ENCODE assay signal across 10 mouse cellular contexts in genomic region chr17:67071231-67072009, GRCm38 (mm10).
A peak's percentile ranks its signal among the peaks of the same experiment; 100 is the strongest.
DNase-seq lines count a peak whose midpoint lies in the region; ATAC-seq lines count a peak whose summit lies in the region.
"Had no signal": no experiment of that assay in that cellular context is flagged by ENCODE, and none has a peak within 500 bp of the region (broad histone marks: within the 10 kb centered on the region; RNA-seq: fewer than 3 reads in every experiment).

No protein-coding gene starts in this region.

- H3K4me2 ChIP-seq in hindbrain, embryonic 16.5 days (ENCODE audit: low read length), result no peak overlapping the region
- H3K4me2 ChIP-seq: midbrain, embryonic 12.5 days; stomach, embryonic 15.5 days had no signal

- H3K4me1 ChIP-seq in hindbrain, embryonic 16.5 days (ENCODE audit: control insufficient read depth, insufficient read depth, low read depth, low read length), result peaks cover 16% of the 10 kb centered on the region
- H3K4me1 ChIP-seq: stomach, embryonic 15.5 days had no signal

- ATAC-seq in hindbrain, embryonic 16.5 days, result peak; percentile 95

- no peaks in the 10 kb centered on the region for H3K27me3 ChIP-seq in hindbrain, embryonic 16.5 days (replicated peaks; ENCODE audit: control insufficient read depth, insufficient read depth, low read length)
- H3K27me3 ChIP-seq: midbrain, embryonic 12.5 days; stomach, embryonic 15.5 days had no signal

- DNase-seq in heart, adult 11 months, result peak; percentile 97
- no peak for DNase-seq in heart, postnatal 25 days (ENCODE audit: low spot score)
- peak; percentile 76 to 77 for DNase-seq in right cerebral cortex, postnatal 10 days (ENCODE audit: low spot score in 2 of 2)
- no peak for DNase-seq in right cerebral cortex, postnatal 25 days
- no peak for DNase-seq in embryo, embryonic 9.5 days (ENCODE audit: extremely low spot score)
- no peak for DNase-seq in thymus, postnatal 10 days (ENCODE audit: low spot score in 2 of 2)
- no peak for DNase-seq in kidney, postnatal 14 days

- WGBS in hindbrain, embryonic 16.5 days, result 56% methylated on average over 7 of the region's 7 CpGs

- no peak overlapping the region for H3K4me3 ChIP-seq in hindbrain, embryonic 16.5 days (ENCODE audit: low read length)
- H3K4me3 ChIP-seq: midbrain, embryonic 12.5 days; stomach, embryonic 15.5 days had no signal

- no peaks in the 10 kb centered on the region for H3K9me3 ChIP-seq in hindbrain, embryonic 16.5 days (ENCODE audit: control insufficient read depth, low read length)
- H3K9me3 ChIP-seq: midbrain, embryonic 12.5 days; stomach, embryonic 15.5 days had no signal

- H3K9ac ChIP-seq in hindbrain, embryonic 16.5 days (ENCODE audit: low read depth, low read length), result no peak overlapping the region
- H3K9ac ChIP-seq: midbrain, embryonic 12.5 days; stomach, embryonic 15.5 days had no signal

- H3K27ac ChIP-seq in hindbrain, embryonic 16.5 days (ENCODE audit: low read depth, low read length), result no peak overlapping the region; the same call in 1 of the 2 replicates
- H3K27ac ChIP-seq: midbrain, embryonic 12.5 days; stomach, embryonic 15.5 days had no signal

- H3K36me3 ChIP-seq in hindbrain, embryonic 16.5 days (ENCODE audit: control insufficient read depth, insufficient read depth, low read length), result no peaks in the 10 kb centered on the region
- H3K36me3 ChIP-seq: midbrain, embryonic 12.5 days; stomach, embryonic 15.5 days had no signal

- intact Hi-C loops in heart, postnatal 25 days (cut with DNase I), result loop anchor here (5.0 kb wide), 2 partner anchors 61 to 96 kb away; no protein-coding TSS in a partner anchor

Comparison
In these comparisons a context has a peak if more than half of its experiments do, and no peak if none do; other contexts are left out.
1. DNase-seq: peak in heart, adult 11 months (single experiment) and right cerebral cortex, postnatal 10 days (2 of 2); none in heart, postnatal 25 days (single experiment), right cerebral cortex, postnatal 25 days (single experiment), embryo, embryonic 9.5 days (single experiment), thymus, postnatal 10 days (0 of 2) and kidney, postnatal 14 days (single experiment).